Mouse (Mus musculus): Measurements from ENCODE around the gene Gm8251. TPM values are rescaled to one million over a fixed set of nuclear protein-coding genes. Genes with fewer than 3 reads are reported as not detected.

The Gm8251 gene
- polyA plus RNA-seq, 1 experiment from 2014 or later: 0.05 TPM

Other genes with a start within 250 kb of the Gm8251 start
- 20.2 and 21.3 TPM in 2 replicates for gene Uxs1, start 234.1 kb downstream of the Gm8251 start, polyA plus RNA-seq (2015; fragmentation: Nextera tagmentation; extraction: Ambion mirVana)
- gene Tpp2, start 128.3 kb downstream of the Gm8251 start, polyA plus RNA-seq (2015; fragmentation: Nextera tagmentation; extraction: Ambion mirVana): 56.3 and 62.6 TPM in 2 replicates
- gene Mettl21c, start 41.9 kb downstream of the Gm8251 start, polyA plus RNA-seq (2015; fragmentation: Nextera tagmentation; extraction: Ambion mirVana): 0.30 and 0.32 TPM in 2 replicates
- 62.7 and 66.0 TPM in 2 replicates for gene Tex30, start 40.5 kb upstream of the Gm8251 start, polyA plus RNA-seq (2015; fragmentation: Nextera tagmentation; extraction: Ambion mirVana)
- 51.8 and 52.1 TPM in 2 replicates for gene Kdelc1, start 56.9 kb upstream of the Gm8251 start, polyA plus RNA-seq (2015; fragmentation: Nextera tagmentation; extraction: Ambion mirVana)
- 17.6 TPM in 2 replicates for gene Bivm, start 57.0 kb upstream of the Gm8251 start, polyA plus RNA-seq (2015; fragmentation: Nextera tagmentation; extraction: Ambion mirVana)
- gene Ercc5, start 85.8 kb upstream of the Gm8251 start, polyA plus RNA-seq (2015; fragmentation: Nextera tagmentation; extraction: Ambion mirVana): 18.9 and 19.2 TPM in 2 replicates
- 0.15 and 3.1 TPM in 2 replicates for gene Mettl21e, start 157.0 kb upstream of the Gm8251 start, polyA plus RNA-seq (2015; fragmentation: Nextera tagmentation; extraction: Ambion mirVana)